Comparison of ENCODE assay signal across 8 mouse cellular contexts in the genomic region with DNA sequence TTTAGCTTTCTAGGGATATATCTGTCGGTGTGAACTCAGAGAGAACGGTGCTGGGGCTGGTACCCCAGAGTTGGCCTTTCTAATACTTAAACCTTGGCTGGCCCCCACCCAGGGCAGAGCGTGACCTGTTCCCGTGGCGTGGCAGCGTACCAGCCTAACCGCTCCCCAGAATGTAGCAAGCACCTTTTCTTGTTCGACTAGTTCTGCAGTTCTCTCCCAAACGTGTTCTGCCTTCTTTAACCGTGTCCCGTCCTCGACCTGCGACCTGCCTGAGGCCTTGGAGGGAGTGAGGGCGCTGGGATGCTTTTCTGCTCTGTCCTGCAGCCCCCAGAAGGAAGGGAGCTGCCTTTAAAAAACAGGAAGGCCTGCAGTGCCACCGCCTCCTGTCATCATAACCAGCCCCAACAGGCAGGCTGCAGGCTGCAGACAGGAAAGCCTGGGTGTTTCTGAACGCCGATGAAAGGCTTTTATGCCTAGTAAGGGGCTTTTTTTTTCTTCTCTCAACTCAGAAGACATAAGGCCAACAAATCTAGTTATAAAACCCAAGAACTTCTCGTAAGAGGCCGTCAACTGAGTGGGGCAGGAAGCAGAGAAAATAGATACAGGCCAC. TPM values are rescaled to one million over a fixed set of nuclear protein-coding genes. Genes with fewer than 3 reads are reported as not detected.
DNase-seq lines count a peak whose midpoint lies in the region; ATAC-seq and TF ChIP-seq lines count a peak whose summit lies in the region.

No protein-coding gene starts in this region.

- no peak overlapping the region for H3K9ac ChIP-seq in forebrain, embryonic 13.5 days

- no peak for DNase-seq in forebrain, embryonic 10.5 days (ENCODE audit: extremely low spot score, low spot score)
- no peak for DNase-seq in left cerebral cortex, adult 2 months (ENCODE audit: extremely low spot score in 1 of 2, low spot score in 2 of 2)
- DNase-seq in left cerebral cortex, postnatal 25 days (ENCODE audit: low spot score in 2 of 2) = no peak
- DNase-seq in induced T-regulatory cell, adult 2 months (ENCODE audit: low read depth) = peak; percentile 70
- DNase-seq in naive thymus-derived CD4-positive, alpha-beta T cell, adult 2 months (ENCODE audit: low read depth) = peak; percentile 80
- no peak for DNase-seq in right cerebral cortex, postnatal 36 days (ENCODE audit: low spot score in 2 of 2)

- H3K4me2 ChIP-seq in forebrain, embryonic 13.5 days = no peak overlapping the region

- no peak for ATAC-seq in forebrain, embryonic 13.5 days
- ATAC-seq in megakaryocyte-erythroid progenitor cell, adult 5-6 weeks (replicated peaks; ENCODE audit: low FRiP score, low TSS enrichment, poor library complexity, severe bottlenecking) = no peak

- no peak for TF ChIP-seq CTCF in left cerebral cortex, adult 2 months (IDR thresholded peaks at IDR 0.05)

- 81% methylated on average over 19 of the region's 19 CpGs for WGBS in forebrain, embryonic 10.5 days
- WGBS in forebrain, embryonic 13.5 days = 85% methylated on average over 19 of the region's 19 CpGs

- no peaks in the 10 kb centered on the region for H3K9me3 ChIP-seq in forebrain, embryonic 10.5 days
- H3K9me3 ChIP-seq in forebrain, embryonic 13.5 days (replicated peaks) = no peaks in the 10 kb centered on the region

- H3K27ac ChIP-seq in forebrain, embryonic 10.5 days = peak overlapping the region; percentile 13; the same call in 1 of the 2 replicates
- no peak overlapping the region for H3K27ac ChIP-seq in forebrain, embryonic 13.5 days
- peak overlapping the region; percentile 32; the same call in 1 of the 2 replicates for H3K27ac ChIP-seq in left cerebral cortex, adult 2 months

- H3K27me3 ChIP-seq in forebrain, embryonic 10.5 days (ENCODE audit: poor library complexity, severe bottlenecking) = no peaks in the 10 kb centered on the region
- no peaks in the 10 kb centered on the region for H3K27me3 ChIP-seq in forebrain, embryonic 13.5 days

- H3K36me3 ChIP-seq in forebrain, embryonic 10.5 days (replicated peaks) = peaks cover 22% of the 10 kb centered on the region
- H3K36me3 ChIP-seq in forebrain, embryonic 13.5 days (ENCODE audit: poor library complexity, severe bottlenecking) = peaks cover 16% of the 10 kb centered on the region

- H3K4me1 ChIP-seq in forebrain, embryonic 10.5 days = peaks cover 42% of the 10 kb centered on the region
- H3K4me1 ChIP-seq in forebrain, embryonic 13.5 days = peaks cover 9% of the 10 kb centered on the region

- H3K4me3 ChIP-seq in forebrain, embryonic 10.5 days = no peak overlapping the region
- no peak overlapping the region for H3K4me3 ChIP-seq in forebrain, embryonic 13.5 days
- no peak overlapping the region for H3K4me3 ChIP-seq in left cerebral cortex, adult 2 months

- intact Hi-C loops in left cerebral cortex, adult 2 months (cut with DNase I) = no loop called here
- intact Hi-C loops in left cerebral cortex, postnatal 25 days (cut with DNase I) = no loop called here

RNA-seq across cellular contexts. Expression of a gene that starts 10.0 kb away (rescaled TPM):
- 86.9 and 88.8 TPM in 2 replicates for polyA plus RNA-seq in forebrain, embryonic 10.5 days (2016; fragmentation: Nextera tagmentation; extraction: Ambion mirVana)
- polyA plus RNA-seq in forebrain, embryonic 13.5 days (2015; fragmentation: Nextera tagmentation; extraction: Ambion mirVana) = 51.7 and 57.1 TPM in 2 replicates
- 10 to 100 TPM; 21.8 to 22.4 TPM for total RNA-seq in left cerebral cortex, adult 2 months (2021)
- total RNA-seq in left cerebral cortex, postnatal 25 days (2021) = 10 to 100 TPM; 24.6 to 28.3 TPM
- 56.0 and 67.5 TPM in 2 replicates for total RNA-seq in megakaryocyte-erythroid progenitor cell, adult 5-6 weeks (2014; fragmentation: Nextera tagmentation)
- 29.3 and 35.2 TPM in 2 replicates for total RNA-seq in megakaryocyte-erythroid progenitor cell, adult 5-6 weeks (2017)

RNA-seq across cellular contexts. Expression of a gene that starts 22.6 kb away (rescaled TPM):
- 0.17 and 0.31 TPM in 2 replicates for polyA plus RNA-seq in forebrain, embryonic 10.5 days (2016; fragmentation: Nextera tagmentation; extraction: Ambion mirVana)
- 0.39 and 0.47 TPM in 2 replicates for polyA plus RNA-seq in forebrain, embryonic 13.5 days (2015; fragmentation: Nextera tagmentation; extraction: Ambion mirVana)
- 1 to 10 TPM; 1.8 to 2.2 TPM for total RNA-seq in left cerebral cortex, adult 2 months (2021)
- 1 to 10 TPM; 1.9 to 2.2 TPM for total RNA-seq in left cerebral cortex, postnatal 25 days (2021)
- total RNA-seq in megakaryocyte-erythroid progenitor cell, adult 5-6 weeks (2014; fragmentation: Nextera tagmentation) = 0.15 and 0.20 TPM in 2 replicates
- 0.52 TPM in 1 of 2 replicates, not detected in the other for total RNA-seq in megakaryocyte-erythroid progenitor cell, adult 5-6 weeks (2017)

RNA-seq across cellular contexts. Expression of a gene that starts 26.8 kb away (rescaled TPM):
- polyA plus RNA-seq in forebrain, embryonic 10.5 days (2016; fragmentation: Nextera tagmentation; extraction: Ambion mirVana) = 20.9 and 22.6 TPM in 2 replicates
- 22.6 and 23.8 TPM in 2 replicates for polyA plus RNA-seq in forebrain, embryonic 13.5 days (2015; fragmentation: Nextera tagmentation; extraction: Ambion mirVana)
- 10 to 100 TPM; 13.9 to 15.6 TPM for total RNA-seq in left cerebral cortex, adult 2 months (2021)
- 10 to 100 TPM; 11.6 to 13.6 TPM for total RNA-seq in left cerebral cortex, postnatal 25 days (2021)
- 19.9 and 20.3 TPM in 2 replicates for total RNA-seq in megakaryocyte-erythroid progenitor cell, adult 5-6 weeks (2014; fragmentation: Nextera tagmentation)
- 11.8 and 16.3 TPM in 2 replicates for total RNA-seq in megakaryocyte-erythroid progenitor cell, adult 5-6 weeks (2017)

Comparison
In these comparisons a context has a peak if more than half of its experiments do, and no peak if none do; other contexts are left out.
1. DNase-seq: peak in induced T-regulatory cell, adult 2 months (single experiment) and naive thymus-derived CD4-positive, alpha-beta T cell, adult 2 months (single experiment); none in forebrain, embryonic 10.5 days (single experiment), left cerebral cortex, adult 2 months (0 of 2), left cerebral cortex, postnatal 25 days (0 of 2) and right cerebral cortex, postnatal 36 days (0 of 2).